Mouse (Mus musculus) megakaryocyte, embryonic 14.5 days (primary cell): ENCODE results near the gene H2bfm. TPM values are rescaled to one million over a fixed set of nuclear protein-coding genes. Genes with fewer than 3 reads are reported as not detected.
"Not testable (repeated sequence)": the region's sequence is repeated elsewhere in the genome, so short reads cannot be mapped to it uniquely, and the experiment has no call there.

Experiments used
- H3K27me3 ChIP-seq: replicated peaks from 2 replicates; pipeline ENCODE3; 2012; ENCODE audit warnings: inconsistent platforms
- H3K36me3 ChIP-seq: replicated peaks from 2 replicates; pipeline ENCODE3; 2012; ENCODE audit warnings: low read length, inconsistent platforms, mixed read lengths
- H3K4me1 ChIP-seq: 2 replicates; pipeline ENCODE4 v1.6.1; 2012; ENCODE audit warnings: inconsistent platforms
- H3K4me3 ChIP-seq: replicated peaks from 2 replicates; pipeline ENCODE3; 2012; ENCODE audit warnings: moderate library complexity, mild to moderate bottlenecking, inconsistent platforms
- H3K9me3 ChIP-seq: 2 replicates; pipeline ENCODE4 v1.6.1; 2012; ENCODE audit warnings: inconsistent platforms
- FLI1 ChIP-seq: IDR thresholded peaks from 2 replicates; pipeline ENCODE4 v1.6.1; 2012; ENCODE audit warnings: low read length, inconsistent platforms, mixed read lengths
- GATA1 ChIP-seq: IDR thresholded peaks from 3 replicates; pipeline ENCODE4 v1.6.1; 2012; ENCODE audit warnings: mixed read lengths, low read length, inconsistent platforms, borderline replicate concordance
- polyA plus RNA-seq: library from polyadenylated mRNA; stranded (reverse); fragments of >175 nt; gene quantifications from 2 replicates; pipeline ENCODE4 v1.2.3, GENCODE M21; 2012; ENCODE audit warnings: low replicate concordance; ENCODE audit not compliant: insufficient read depth

Gene H2bfm
- polyA plus RNA-seq, result not detected in 2 replicates

- Histone ChIP-seq H3K9me3 (peaks cover 16% of the 10 kb centered on the region), H3K4me1 (no peaks in the 10 kb centered on the region), H3K27me3 (no peaks in the 10 kb centered on the region), H3K36me3 (no peaks in the 10 kb centered on the region), H3K4me3 (no peak within 1 kb of the TSS)
- TF ChIP-seq FLI1 (no peak), GATA1 (no peak)
These were observed at the start of gene H2bfm for GRCm38 (mm10) chrX:136927031-136927430. TSS of gene H2bfm (plus strand) at chrX:136927325.

GRCm38 (mm10) chrX:136895757-136896156 is 31.4 kb upstream of the H2bfm start:
- no peaks in the 10 kb centered on the region for H3K9me3 ChIP-seq

GRCm38 (mm10) chrX:136904369-136904768 is 22.8 kb upstream of the H2bfm start:
- Histone ChIP-seq H3K9me3 (no peaks in the 10 kb centered on the region), H3K4me1 (no peaks in the 10 kb centered on the region), H3K4me3 (no peak overlapping the region), H3K36me3 (no peaks in the 10 kb centered on the region), H3K27me3 (peaks cover 2% of the 10 kb centered on the region)
- TF ChIP-seq FLI1 (no peak), GATA1 (no peak)

More at GRCm38 (mm10) chrX:136895757-136896156, 31.4 kb upstream of the H2bfm start:
- no peaks in the 10 kb centered on the region for H3K36me3 ChIP-seq
- peaks cover 6% of the 10 kb centered on the region for H3K27me3 ChIP-seq
- H3K4me1 ChIP-seq, result no peaks in the 10 kb centered on the region
- TF ChIP-seq FLI1, result no peak
- no peak for TF ChIP-seq GATA1
- no peak overlapping the region for H3K4me3 ChIP-seq

GRCm38 (mm10) chrX:136925863-136926262 is 1.3 kb upstream of the H2bfm start:
- H3K27me3 ChIP-seq, result no peaks in the 10 kb centered on the region
- TF ChIP-seq FLI1 (no peak), GATA1 (no peak)
- no peaks in the 10 kb centered on the region for H3K4me1 ChIP-seq
- H3K4me3 ChIP-seq, result no peak overlapping the region
- H3K36me3 ChIP-seq, result no peaks in the 10 kb centered on the region
- H3K9me3 ChIP-seq, result peaks cover 16% of the 10 kb centered on the region

- H3K27me3 ChIP-seq, result peaks cover 4% of the 10 kb centered on the region
- no peak overlapping the region for H3K4me3 ChIP-seq
- no peak for TF ChIP-seq GATA1
- TF ChIP-seq FLI1, result no peak
- no peaks in the 10 kb centered on the region for H3K36me3 ChIP-seq
- no peaks in the 10 kb centered on the region for H3K4me1 ChIP-seq
- H3K9me3 ChIP-seq, result no peaks in the 10 kb centered on the region
These were observed 10.9 kb downstream of the H2bfm start for GRCm38 (mm10) chrX:136937985-136938384.

GRCm38 (mm10) chrX:136957583-136958279 is 30.6 kb downstream of the H2bfm start:
- H3K4me1 ChIP-seq, H3K9me3 ChIP-seq, H3K27me3 ChIP-seq, H3K36me3 ChIP-seq, H3K4me3 ChIP-seq: not testable (repeated sequence)

GRCm38 (mm10) chrX:136958300-136958699 is 31.2 kb downstream of the H2bfm start:
- not testable (repeated sequence) for H3K4me1 ChIP-seq

GRCm38 (mm10) chrX:136959688-136960087 is 32.6 kb downstream of the H2bfm start:
- H3K4me3 ChIP-seq, result no peak overlapping the region
- no peaks in the 10 kb centered on the region for H3K4me1 ChIP-seq
- H3K36me3 ChIP-seq, result no peaks in the 10 kb centered on the region
- no peak for TF ChIP-seq FLI1
- TF ChIP-seq GATA1, result no peak
- H3K27me3 ChIP-seq, result no peaks in the 10 kb centered on the region
- peaks cover 13% of the 10 kb centered on the region for H3K9me3 ChIP-seq

More at GRCm38 (mm10) chrX:136958300-136958699, 31.2 kb downstream of the H2bfm start:
- not testable (repeated sequence) for H3K9me3 ChIP-seq, H3K36me3 ChIP-seq, H3K27me3 ChIP-seq, H3K4me3 ChIP-seq

- H3K9me3 ChIP-seq, H3K4me3 ChIP-seq, H3K27me3 ChIP-seq, H3K36me3 ChIP-seq, H3K4me1 ChIP-seq: not testable (repeated sequence)
These were observed 48.3 kb downstream of the H2bfm start, which contains the start of gene Tmsb15b2 for GRCm38 (mm10) chrX:136975397-136975796. TSS of gene Tmsb15b2 (minus strand) at chrX:136975497.

- H3K36me3 ChIP-seq, result no peaks in the 10 kb centered on the region
- no peaks in the 10 kb centered on the region for H3K9me3 ChIP-seq
- TF ChIP-seq GATA1, result no peak
- no peaks in the 10 kb centered on the region for H3K4me1 ChIP-seq
- peak within 1 kb of the TSS; percentile 67 for H3K4me3 ChIP-seq
- peaks cover 3% of the 10 kb centered on the region for H3K27me3 ChIP-seq
These were observed 49.4 kb downstream of the H2bfm start, which contains the start of the genes Tmsb15l and Tmsb15b1 for GRCm38 (mm10) chrX:136976424-136977084. TSS of gene Tmsb15l (minus strand) at chrX:136976869. TSS of gene Tmsb15b1 (minus strand) at chrX:136976874.

Other genes starting within 250 kb of the H2bfm start
- not detected in 2 replicates for gene Tceal1, start 219.3 kb upstream of the H2bfm start, polyA plus RNA-seq
- gene Morf4l2, start 183.6 kb upstream of the H2bfm start, polyA plus RNA-seq, result 77.8 and 360 TPM in 2 replicates
- gene Glra4, start 147.2 kb upstream of the H2bfm start, polyA plus RNA-seq, result not detected in 2 replicates
- 0.29 TPM in 1 of 2 replicates, not detected in the other for gene Plp1, start 104.7 kb upstream of the H2bfm start, polyA plus RNA-seq
- gene Rab9b, start 58.6 kb upstream of the H2bfm start, polyA plus RNA-seq, result not detected in 2 replicates
- gene Tmsb15b2, start 48.2 kb downstream of the H2bfm start, polyA plus RNA-seq, result not detected in 2 replicates
- gene Tmsb15l, start 49.5 kb downstream of the H2bfm start, polyA plus RNA-seq, result not detected in 2 replicates
- gene Tmsb15b1, start 49.5 kb downstream of the H2bfm start, polyA plus RNA-seq, result not detected in 2 replicates
- gene Zcchc18, start 65.8 kb downstream of the H2bfm start, polyA plus RNA-seq, result 1.2 TPM in 1 of 2 replicates, not detected in the other
- gene Slc25a53, start 111.0 kb downstream of the H2bfm start, polyA plus RNA-seq, result 0.08 TPM in 1 of 2 replicates, not detected in the other
- gene Fam199x, start 122.3 kb downstream of the H2bfm start, polyA plus RNA-seq, result 0.18 TPM in 1 of 2 replicates, not detected in the other
- gene Esx1, start 194.8 kb downstream of the H2bfm start, polyA plus RNA-seq, result 0.36 TPM in 1 of 2 replicates, not detected in the other